Comparison of ENCODE assay signal across 14 mouse cellular contexts in the genomic region with DNA sequence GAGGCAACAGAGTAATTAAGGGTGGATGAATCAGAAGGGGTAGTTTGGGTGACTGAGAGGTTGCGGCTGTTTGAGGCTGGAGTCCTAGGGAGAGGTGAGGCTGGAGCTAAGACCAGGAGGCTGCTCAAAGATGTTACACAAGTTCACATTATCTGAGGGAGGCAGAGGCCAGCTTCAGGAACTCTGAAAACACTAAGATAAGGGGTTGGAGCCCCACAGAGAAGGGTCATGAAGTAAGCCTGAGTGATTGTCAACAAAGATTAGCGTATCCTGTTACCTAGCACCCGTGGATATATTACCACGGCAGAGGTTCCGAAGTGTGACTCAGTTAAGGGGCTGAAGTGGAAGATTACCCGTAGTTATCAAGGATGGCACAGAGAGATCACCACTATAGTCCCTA. TPM values are rescaled to one million over a fixed set of nuclear protein-coding genes. Genes with fewer than 3 reads are reported as not detected.
DNase-seq lines count a peak whose midpoint lies in the region; ATAC-seq and TF ChIP-seq lines count a peak whose summit lies in the region.
"Had no signal": no experiment of that assay in that cellular context is flagged by ENCODE, and none has a peak within 500 bp of the region (broad histone marks: within the 10 kb centered on the region; RNA-seq: fewer than 3 reads in every experiment).

No protein-coding gene starts in this region.

- TF ChIP-seq CTCF in stomach, postnatal 0 days (IDR thresholded peaks at IDR 0.05; ENCODE audit: low read depth) = no peak

- H3K4me1 ChIP-seq in stomach, embryonic 14.5 days (ENCODE audit: control insufficient read depth, insufficient read depth, low read length) = no peaks in the 10 kb centered on the region
- H3K4me1 ChIP-seq in stomach, postnatal 0 days (replicated peaks; ENCODE audit: control insufficient read depth, insufficient read depth) = no peaks in the 10 kb centered on the region
- H3K4me1 ChIP-seq in embryonic facial prominence, embryonic 10.5 days = peaks cover 40% of the 10 kb centered on the region
- H3K4me1 ChIP-seq in liver, embryonic 12.5 days = peaks cover 87% of the 10 kb centered on the region
- H3K4me1 ChIP-seq in neural tube, embryonic 15.5 days = peaks cover 21% of the 10 kb centered on the region
- H3K4me1 ChIP-seq in kidney, embryonic 16.5 days (ENCODE audit: insufficient read depth, low read length) = peaks cover 15% of the 10 kb centered on the region

- H3K4me2 ChIP-seq in stomach, embryonic 14.5 days (replicated peaks; ENCODE audit: low read depth, low read length) = no peak overlapping the region
- H3K4me2 ChIP-seq in stomach, postnatal 0 days (replicated peaks; ENCODE audit: low read depth) = no peak overlapping the region
- peak overlapping the region; percentile 81 for H3K4me2 ChIP-seq in liver, embryonic 12.5 days
- no peak overlapping the region for H3K4me2 ChIP-seq in neural tube, embryonic 15.5 days
- no peak overlapping the region for H3K4me2 ChIP-seq in kidney, embryonic 16.5 days (replicated peaks; ENCODE audit: low read depth, low read length)

- no peak overlapping the region for H3K4me3 ChIP-seq in stomach, embryonic 14.5 days (ENCODE audit: low read depth, low read length)
- H3K4me3 ChIP-seq in stomach, postnatal 0 days (ENCODE audit: low read depth, low read length) = no peak overlapping the region
- H3K4me3 ChIP-seq in embryonic facial prominence, embryonic 10.5 days = no peak overlapping the region
- peak overlapping the region; percentile 34 for H3K4me3 ChIP-seq in liver, embryonic 12.5 days
- H3K4me3 ChIP-seq in neural tube, embryonic 15.5 days (replicated peaks) = no peak overlapping the region
- H3K4me3 ChIP-seq in kidney, embryonic 16.5 days (ENCODE audit: low read length) = no peak overlapping the region
- H3K4me3 ChIP-seq: hindbrain, embryonic 10.5 days had no signal

- TF ChIP-seq EP300 in stomach, postnatal 0 days (optimal IDR thresholded peaks at IDR 0.05) = no peak

- H3K27ac ChIP-seq in stomach, embryonic 14.5 days (ENCODE audit: low read length) = no peak overlapping the region
- no peak overlapping the region for H3K27ac ChIP-seq in stomach, postnatal 0 days (replicated peaks)
- peak overlapping the region; percentile 41; the same call in 1 of the 2 replicates for H3K27ac ChIP-seq in embryonic facial prominence, embryonic 10.5 days (replicated peaks)
- H3K27ac ChIP-seq in liver, embryonic 12.5 days = peak overlapping the region; percentile 97
- no peak overlapping the region for H3K27ac ChIP-seq in neural tube, embryonic 15.5 days (replicated peaks)
- no peak overlapping the region for H3K27ac ChIP-seq in kidney, embryonic 16.5 days (ENCODE audit: low read length)
- H3K27ac ChIP-seq: hindbrain, embryonic 10.5 days had no signal

- ATAC-seq in stomach, embryonic 14.5 days (ENCODE audit: insufficient number of reproducible peaks, insufficient read depth, low FRiP score, low read depth) = peak; percentile 54; the same call in 1 of the 2 replicates
- no peak for ATAC-seq in stomach, postnatal 0 days (ENCODE audit: low FRiP score, low TSS enrichment)
- peak; percentile 91 for ATAC-seq in liver, embryonic 12.5 days
- no peak for ATAC-seq in neural tube, embryonic 15.5 days (ENCODE audit: low FRiP score)
- no peak for ATAC-seq in kidney, embryonic 16.5 days (ENCODE audit: low FRiP score, low TSS enrichment)
- ATAC-seq: activated CD4-positive, CD25-positive, alpha-beta regulatory T cell, adult 4 months had no signal

- no peaks in the 10 kb centered on the region for H3K27me3 ChIP-seq in stomach, embryonic 14.5 days (ENCODE audit: control insufficient read depth, insufficient read depth, low read length)
- no peaks in the 10 kb centered on the region for H3K27me3 ChIP-seq in stomach, postnatal 0 days (ENCODE audit: control insufficient read depth, insufficient read depth, low read length)
- no peaks in the 10 kb centered on the region for H3K27me3 ChIP-seq in embryonic facial prominence, embryonic 10.5 days (replicated peaks; ENCODE audit: low read depth, poor library complexity, severe bottlenecking)
- no peaks in the 10 kb centered on the region for H3K27me3 ChIP-seq in liver, embryonic 12.5 days (replicated peaks)
- H3K27me3 ChIP-seq in neural tube, embryonic 15.5 days (replicated peaks) = no peaks in the 10 kb centered on the region
- no peaks in the 10 kb centered on the region for H3K27me3 ChIP-seq in kidney, embryonic 16.5 days (ENCODE audit: insufficient read depth, low read length)

- 25% methylated on average over 6 of the region's 6 CpGs for WGBS in stomach, embryonic 14.5 days
- WGBS in stomach, postnatal 0 days = 26% methylated on average over 6 of the region's 6 CpGs
- 68% methylated on average over 6 of the region's 6 CpGs for WGBS in embryonic facial prominence, embryonic 10.5 days
- 6% methylated on average over 6 of the region's 6 CpGs for WGBS in liver, embryonic 12.5 days (ENCODE audit: insufficient replicate concordance)
- 60% methylated on average over 6 of the region's 6 CpGs for WGBS in neural tube, embryonic 15.5 days
- WGBS in kidney, embryonic 16.5 days = 40% methylated on average over 6 of the region's 6 CpGs

- H3K9ac ChIP-seq in stomach, embryonic 14.5 days (replicated peaks; ENCODE audit: low read depth, low read length) = no peak overlapping the region
- H3K9ac ChIP-seq in stomach, postnatal 0 days (ENCODE audit: low read length) = no peak overlapping the region
- peak overlapping the region; percentile 72 for H3K9ac ChIP-seq in liver, embryonic 12.5 days
- H3K9ac ChIP-seq in neural tube, embryonic 15.5 days (replicated peaks) = no peak overlapping the region
- H3K9ac ChIP-seq in kidney, embryonic 16.5 days (replicated peaks; ENCODE audit: low read length) = no peak overlapping the region

- DNase-seq in stomach, postnatal 0 days (ENCODE audit: low spot score) = no peak
- no peak for DNase-seq in embryonic facial prominence, embryonic 10.5 days (ENCODE audit: low spot score)
- no peak for DNase-seq in adrenal gland, adult 8-10 months
- DNase-seq: embryo, embryonic 11 days; gastrocnemius, postnatal 36 days; kidney, adult 8-10 months; lung, postnatal 10 days had no signal

- no peaks in the 10 kb centered on the region for H3K36me3 ChIP-seq in stomach, embryonic 14.5 days (ENCODE audit: control insufficient read depth, insufficient read depth, low read length)
- no peaks in the 10 kb centered on the region for H3K36me3 ChIP-seq in stomach, postnatal 0 days (ENCODE audit: control insufficient read depth, insufficient read depth, low read length)
- H3K36me3 ChIP-seq in embryonic facial prominence, embryonic 10.5 days (replicated peaks) = no peaks in the 10 kb centered on the region
- H3K36me3 ChIP-seq in liver, embryonic 12.5 days = peaks cover 41% of the 10 kb centered on the region
- no peaks in the 10 kb centered on the region for H3K36me3 ChIP-seq in neural tube, embryonic 15.5 days
- no peaks in the 10 kb centered on the region for H3K36me3 ChIP-seq in kidney, embryonic 16.5 days (ENCODE audit: insufficient read depth, low read length)
- H3K36me3 ChIP-seq: hindbrain, embryonic 10.5 days had no signal

- no peaks in the 10 kb centered on the region for H3K9me3 ChIP-seq in stomach, embryonic 14.5 days (ENCODE audit: control insufficient read depth, low read depth, low read length)
- H3K9me3 ChIP-seq in stomach, postnatal 0 days (ENCODE audit: control insufficient read depth, low read length) = no peaks in the 10 kb centered on the region
- H3K9me3 ChIP-seq in embryonic facial prominence, embryonic 10.5 days = no peaks in the 10 kb centered on the region
- no peaks in the 10 kb centered on the region for H3K9me3 ChIP-seq in liver, embryonic 12.5 days (replicated peaks)
- no peaks in the 10 kb centered on the region for H3K9me3 ChIP-seq in neural tube, embryonic 15.5 days (replicated peaks)
- H3K9me3 ChIP-seq in kidney, embryonic 16.5 days (ENCODE audit: low read length) = no peaks in the 10 kb centered on the region
- H3K9me3 ChIP-seq: hindbrain, embryonic 10.5 days had no signal

RNA-seq across cellular contexts. Expression of a gene that starts 5.0 kb away (rescaled TPM):
- 6.5 and 7.2 TPM in 2 replicates for polyA plus RNA-seq in stomach, embryonic 14.5 days (2014; fragmentation: Nextera tagmentation; extraction: Ambion mirVana)
- polyA plus RNA-seq in stomach, postnatal 0 days (2015; fragmentation: Nextera tagmentation; extraction: Ambion mirVana) = 18.8 and 20.1 TPM in 2 replicates
- polyA plus RNA-seq in embryonic facial prominence, embryonic 10.5 days (2016; fragmentation: Nextera tagmentation; extraction: Ambion mirVana) = 8.7 and 12.2 TPM in 2 replicates
- polyA plus RNA-seq in liver, embryonic 12.5 days (2016; fragmentation: Nextera tagmentation; extraction: Ambion mirVana) = 24.2 and 26.2 TPM in 2 replicates
- 20.3 and 23.1 TPM in 2 replicates for polyA plus RNA-seq in neural tube, embryonic 15.5 days (2015; fragmentation: Nextera tagmentation; extraction: Ambion mirVana)
- total RNA-seq in adrenal gland, adult 8-10 months (2022) = 1 to 10 TPM; 3.8 to 6.6 (median 4.5) TPM
- polyA plus RNA-seq in kidney, embryonic 16.5 days (2015; fragmentation: Nextera tagmentation; extraction: Ambion mirVana) = 7.7 and 8.1 TPM in 2 replicates

RNA-seq across cellular contexts. Expression of a gene that starts 14.1 kb away (rescaled TPM):
- polyA plus RNA-seq in stomach, embryonic 14.5 days (2014; fragmentation: Nextera tagmentation; extraction: Ambion mirVana) = 0.25 and 0.87 TPM in 2 replicates
- 0.18 and 0.27 TPM in 2 replicates for polyA plus RNA-seq in stomach, postnatal 0 days (2015; fragmentation: Nextera tagmentation; extraction: Ambion mirVana)
- 0.35 and 0.60 TPM in 2 replicates for polyA plus RNA-seq in embryonic facial prominence, embryonic 10.5 days (2016; fragmentation: Nextera tagmentation; extraction: Ambion mirVana)
- 0.18 and 0.24 TPM in 2 replicates for polyA plus RNA-seq in liver, embryonic 12.5 days (2016; fragmentation: Nextera tagmentation; extraction: Ambion mirVana)
- 0.36 and 1.1 TPM in 2 replicates for polyA plus RNA-seq in neural tube, embryonic 15.5 days (2015; fragmentation: Nextera tagmentation; extraction: Ambion mirVana)
- 1 to 10 TPM in 3 of 4 experiments, under 1 TPM in 1; 0.99 to 3.4 (median 2.1) TPM for total RNA-seq in adrenal gland, adult 8-10 months (2022)
- 0.30 TPM in 1 of 2 replicates, not detected in the other for polyA plus RNA-seq in kidney, embryonic 16.5 days (2015; fragmentation: Nextera tagmentation; extraction: Ambion mirVana)
- polyA plus RNA-seq: hindbrain, embryonic 10.5 days had no signal

RNA-seq across cellular contexts. Expression of a gene that starts 32.1 kb away (rescaled TPM):
- 89.4 and 91.4 TPM in 2 replicates for polyA plus RNA-seq in stomach, embryonic 14.5 days (2014; fragmentation: Nextera tagmentation; extraction: Ambion mirVana)
- 68.8 and 84.8 TPM in 2 replicates for polyA plus RNA-seq in stomach, postnatal 0 days (2015; fragmentation: Nextera tagmentation; extraction: Ambion mirVana)
- polyA plus RNA-seq in embryonic facial prominence, embryonic 10.5 days (2016; fragmentation: Nextera tagmentation; extraction: Ambion mirVana) = 97.1 and 106 TPM in 2 replicates
- polyA plus RNA-seq in liver, embryonic 12.5 days (2016; fragmentation: Nextera tagmentation; extraction: Ambion mirVana) = 69.1 and 72.6 TPM in 2 replicates
- polyA plus RNA-seq in neural tube, embryonic 15.5 days (2015; fragmentation: Nextera tagmentation; extraction: Ambion mirVana) = 176 and 181 TPM in 2 replicates
- 100 to 1,000 TPM; 131 to 169 (median 147) TPM for total RNA-seq in adrenal gland, adult 8-10 months (2022)
- polyA plus RNA-seq in kidney, embryonic 16.5 days (2015; fragmentation: Nextera tagmentation; extraction: Ambion mirVana) = 74.6 and 92.1 TPM in 2 replicates

RNA-seq across cellular contexts. Expression of a gene that starts 37.7 kb away (rescaled TPM):
- 22.0 and 22.3 TPM in 2 replicates for polyA plus RNA-seq in stomach, embryonic 14.5 days (2014; fragmentation: Nextera tagmentation; extraction: Ambion mirVana)
- polyA plus RNA-seq in stomach, postnatal 0 days (2015; fragmentation: Nextera tagmentation; extraction: Ambion mirVana) = 17.4 and 20.2 TPM in 2 replicates
- 0.51 and 0.75 TPM in 2 replicates for polyA plus RNA-seq in embryonic facial prominence, embryonic 10.5 days (2016; fragmentation: Nextera tagmentation; extraction: Ambion mirVana)
- polyA plus RNA-seq in liver, embryonic 12.5 days (2016; fragmentation: Nextera tagmentation; extraction: Ambion mirVana) = 1.1 and 1.2 TPM in 2 replicates
- polyA plus RNA-seq in neural tube, embryonic 15.5 days (2015; fragmentation: Nextera tagmentation; extraction: Ambion mirVana) = 2.1 and 3.3 TPM in 2 replicates
- 1 to 10 TPM in 1 of 4 experiments, under 1 TPM in 3; 0.74 to 1.5 (median 0.83) TPM for total RNA-seq in adrenal gland, adult 8-10 months (2022)
- 1.3 and 4.5 TPM in 2 replicates for polyA plus RNA-seq in kidney, embryonic 16.5 days (2015; fragmentation: Nextera tagmentation; extraction: Ambion mirVana)
- total RNA-seq: neutrophil, adult 5-6 weeks had no signal

RNA-seq across cellular contexts. Expression of a gene that starts 40.5 kb away (rescaled TPM):
- 46.6 and 55.7 TPM in 2 replicates for polyA plus RNA-seq in stomach, embryonic 14.5 days (2014; fragmentation: Nextera tagmentation; extraction: Ambion mirVana)
- polyA plus RNA-seq in stomach, postnatal 0 days (2015; fragmentation: Nextera tagmentation; extraction: Ambion mirVana) = 38.9 and 41.9 TPM in 2 replicates
- polyA plus RNA-seq in embryonic facial prominence, embryonic 10.5 days (2016; fragmentation: Nextera tagmentation; extraction: Ambion mirVana) = 1.2 and 1.7 TPM in 2 replicates
- 9.8 and 11.6 TPM in 2 replicates for polyA plus RNA-seq in liver, embryonic 12.5 days (2016; fragmentation: Nextera tagmentation; extraction: Ambion mirVana)
- polyA plus RNA-seq in neural tube, embryonic 15.5 days (2015; fragmentation: Nextera tagmentation; extraction: Ambion mirVana) = 14.6 and 30.5 TPM in 2 replicates
- 1,000 to 10,000 TPM; 1,094 to 1,254 (median 1,159) TPM for total RNA-seq in adrenal gland, adult 8-10 months (2022)
- polyA plus RNA-seq in kidney, embryonic 16.5 days (2015; fragmentation: Nextera tagmentation; extraction: Ambion mirVana) = 32.8 and 39.5 TPM in 2 replicates

Comparison
In these comparisons a context has a peak if more than half of its experiments do, and no peak if none do; other contexts are left out.
1. ATAC-seq: peak in stomach, embryonic 14.5 days (single experiment) and liver, embryonic 12.5 days (single experiment); none in stomach, postnatal 0 days (single experiment), neural tube, embryonic 15.5 days (single experiment) and kidney, embryonic 16.5 days (single experiment).
2. H3K27ac ChIP-seq: peak in embryonic facial prominence, embryonic 10.5 days (single experiment) and liver, embryonic 12.5 days (single experiment); none in stomach, embryonic 14.5 days (single experiment), stomach, postnatal 0 days (single experiment), neural tube, embryonic 15.5 days (single experiment) and kidney, embryonic 16.5 days (single experiment).